9 mouse cellular contexts compared by ENCODE assay signal in the genomic region with DNA sequence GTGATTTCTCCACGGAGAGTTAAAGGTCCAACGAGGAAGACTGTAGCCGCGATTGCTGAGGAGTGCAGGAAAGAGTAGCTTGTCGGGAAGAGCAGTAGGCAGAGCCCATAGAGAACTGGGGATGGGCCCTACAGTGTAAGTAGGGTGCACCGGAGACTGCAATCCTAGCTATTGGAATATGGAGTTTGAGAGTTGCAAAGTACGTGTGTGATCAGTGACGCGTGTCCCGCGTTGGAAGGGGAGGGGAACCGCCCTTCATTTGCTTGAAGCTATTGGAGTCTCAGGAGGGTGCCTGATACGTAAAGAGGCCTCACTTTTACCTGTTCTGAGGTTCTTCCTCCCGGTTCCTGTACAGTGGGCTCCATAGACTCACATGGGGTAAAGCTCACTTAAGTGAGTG. TPM values are rescaled to one million over a fixed set of nuclear protein-coding genes. Genes with fewer than 3 reads are reported as not detected.
DNase-seq lines count a peak whose midpoint lies in the region; ATAC-seq and TF ChIP-seq lines count a peak whose summit lies in the region.
"Had no signal": no experiment of that assay in that cellular context is flagged by ENCODE, and none has a peak within 500 bp of the region (broad histone marks: within the 10 kb centered on the region; RNA-seq: fewer than 3 reads in every experiment).

No protein-coding gene starts in this region.

- no peaks in the 10 kb centered on the region for H3K36me3 ChIP-seq in thymus, adult 2 months (ENCODE audit: control insufficient read depth, insufficient read depth, low read length)
- H3K36me3 ChIP-seq in liver, embryonic 12.5 days = peaks cover 24% of the 10 kb centered on the region

- TF ChIP-seq CTCF in thymus, adult 2 months (IDR thresholded peaks at IDR 0.05; ENCODE audit: borderline replicate concordance, control insufficient read depth, extremely low read depth, insufficient read depth, low read length, poor library complexity) = no peak

- H3K4me2 ChIP-seq in liver, embryonic 12.5 days = peak overlapping the region; percentile 100

- no peak for ATAC-seq in liver, embryonic 12.5 days

- no peaks in the 10 kb centered on the region for H3K9me3 ChIP-seq in liver, embryonic 12.5 days (replicated peaks)

- H3K27me3 ChIP-seq in thymus, adult 2 months (ENCODE audit: control insufficient read depth, insufficient read depth, low read length) = peaks cover 3% of the 10 kb centered on the region; the same call in 1 of the 2 replicates
- peaks cover 12% of the 10 kb centered on the region; the same call in 1 of the 2 replicates for H3K27me3 ChIP-seq in liver, embryonic 12.5 days (replicated peaks)

- 40% methylated on average over 14 of the region's 14 CpGs for whole genome bisulfite sequencing in thymus, adult 2 months
- 29% methylated on average over 14 of the region's 14 CpGs for WGBS in liver, embryonic 12.5 days (ENCODE audit: insufficient replicate concordance)

- H3K4me3 ChIP-seq in thymus, adult 2 months (ENCODE audit: control insufficient read depth, insufficient read depth, low read length) = peak overlapping the region; percentile 37; the same call in 1 of the 2 replicates
- peak overlapping the region; percentile 78 for H3K4me3 ChIP-seq in liver, embryonic 12.5 days

- TF ChIP-seq POLR2A in thymus, adult 2 months (IDR thresholded peaks at IDR 0.05; ENCODE audit: control insufficient read depth, extremely low read depth, insufficient read depth, low read length, poor library complexity) = no peak

- DNase-seq in cerebellum, adult 9-11 months = peak; percentile 13
- DNase-seq in cerebellum, postnatal 25 days = no peak
- DNase-seq in thymus, adult 2 months = no peak
- no peak for DNase-seq in thymus, postnatal 36 days
- no peak for DNase-seq in adrenal gland, postnatal 25 days
- DNase-seq in layer of hippocampus, adult 18-20 months (ENCODE audit: low spot score in 2 of 2) = no peak
- no peak for DNase-seq in urinary bladder, postnatal 14 days (ENCODE audit: low spot score)
- DNase-seq: right cerebral cortex, postnatal 4 days had no signal

- peaks cover 13% of the 10 kb centered on the region for H3K4me1 ChIP-seq in thymus, adult 2 months (replicated peaks; ENCODE audit: control insufficient read depth, insufficient read depth, low read length)
- peaks cover 35% of the 10 kb centered on the region for H3K4me1 ChIP-seq in liver, embryonic 12.5 days

- peak overlapping the region; percentile 91 for H3K9ac ChIP-seq in liver, embryonic 12.5 days

- no peak overlapping the region for H3K27ac ChIP-seq in thymus, adult 2 months (ENCODE audit: control insufficient read depth, insufficient read depth, low read length)
- H3K27ac ChIP-seq in liver, embryonic 12.5 days = no peak overlapping the region

RNA-seq across cellular contexts. Expression of a gene that starts 1.2 kb away (rescaled TPM):
- 29.5 and 33.3 TPM in 2 replicates for polyA plus RNA-seq in thymus, adult 2 months (2012; rRNA removed)
- 43.4 and 44.0 TPM in 2 replicates for polyA plus RNA-seq in liver, embryonic 12.5 days (2016; fragmentation: Nextera tagmentation; extraction: Ambion mirVana)
- total RNA-seq in adrenal gland, postnatal 25 days (2021) = 61.5 and 69.4 TPM in 2 replicates
- 10 to 100 TPM; 31.4 to 32.1 TPM for total RNA-seq in layer of hippocampus, adult 18-20 months (2021)

RNA-seq across cellular contexts. Expression of a gene that starts 1.2 kb away (rescaled TPM):
- 42.6 and 50.1 TPM in 2 replicates for polyA plus RNA-seq in thymus, adult 2 months (2012; rRNA removed)
- polyA plus RNA-seq in liver, embryonic 12.5 days (2016; fragmentation: Nextera tagmentation; extraction: Ambion mirVana) = 9.4 and 9.5 TPM in 2 replicates
- total RNA-seq in adrenal gland, postnatal 25 days (2021) = 9.9 and 13.3 TPM in 2 replicates
- total RNA-seq in layer of hippocampus, adult 18-20 months (2021) = 10 to 100 TPM; 12.9 to 14.2 TPM

RNA-seq across cellular contexts. Expression of a gene that starts 40.7 kb away (rescaled TPM):
- 33.7 and 37.6 TPM in 2 replicates for polyA plus RNA-seq in thymus, adult 2 months (2012; rRNA removed)
- polyA plus RNA-seq in liver, embryonic 12.5 days (2016; fragmentation: Nextera tagmentation; extraction: Ambion mirVana) = 166 and 184 TPM in 2 replicates
- total RNA-seq in adrenal gland, postnatal 25 days (2021) = 61.4 and 68.9 TPM in 2 replicates
- 10 to 100 TPM; 44.0 to 45.9 TPM for total RNA-seq in layer of hippocampus, adult 18-20 months (2021)

RNA-seq across cellular contexts. Expression of a gene that starts 40.7 kb away (rescaled TPM):
- polyA plus RNA-seq in thymus, adult 2 months (2012; rRNA removed) = 34.2 and 41.6 TPM in 2 replicates
- 27.1 and 27.8 TPM in 2 replicates for polyA plus RNA-seq in liver, embryonic 12.5 days (2016; fragmentation: Nextera tagmentation; extraction: Ambion mirVana)
- total RNA-seq in adrenal gland, postnatal 25 days (2021) = 45.8 and 58.2 TPM in 2 replicates
- 10 to 100 TPM; 87.2 to 93.6 TPM for total RNA-seq in layer of hippocampus, adult 18-20 months (2021)

RNA-seq across cellular contexts. Expression of a gene that starts 40.7 kb away (rescaled TPM):
- polyA plus RNA-seq in thymus, adult 2 months (2012; rRNA removed) = 301 and 312 TPM in 2 replicates
- 54.7 and 55.1 TPM in 2 replicates for polyA plus RNA-seq in liver, embryonic 12.5 days (2016; fragmentation: Nextera tagmentation; extraction: Ambion mirVana)
- 182 and 200 TPM in 2 replicates for total RNA-seq in adrenal gland, postnatal 25 days (2021)
- total RNA-seq in layer of hippocampus, adult 18-20 months (2021) = 100 to 1,000 TPM; 162 to 164 TPM
